Mouse (Mus musculus) cerebellum, adult 9-10 months (tissue): ENCODE data around the gene Atp5s.

ENCODE experiments used
- DNase-seq: peaks from one replicate; pipeline ENCODE4 v3.0.0; 2022

The Atp5s gene

DNA sequence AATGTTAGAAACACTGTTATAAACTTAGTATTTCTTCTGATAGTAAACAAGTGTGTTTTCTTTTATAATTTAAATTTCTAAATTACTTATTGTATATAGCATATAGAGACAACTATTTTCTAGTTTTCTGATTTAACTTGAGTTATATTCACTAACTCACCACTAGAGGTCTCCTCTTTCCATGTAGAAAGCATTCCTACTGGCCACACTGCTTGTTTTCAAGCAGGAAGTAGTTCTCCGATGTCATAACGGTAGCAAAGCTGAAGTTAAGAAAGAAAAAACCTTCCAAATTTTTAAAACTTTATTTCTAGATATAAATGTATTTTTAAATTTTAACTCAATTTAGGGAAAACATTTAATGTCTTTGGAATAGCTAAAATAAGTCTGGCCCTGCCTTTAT lies 8.8 kb downstream of the Atp5s start:
- DNase-seq: peak; percentile 63

DNA sequence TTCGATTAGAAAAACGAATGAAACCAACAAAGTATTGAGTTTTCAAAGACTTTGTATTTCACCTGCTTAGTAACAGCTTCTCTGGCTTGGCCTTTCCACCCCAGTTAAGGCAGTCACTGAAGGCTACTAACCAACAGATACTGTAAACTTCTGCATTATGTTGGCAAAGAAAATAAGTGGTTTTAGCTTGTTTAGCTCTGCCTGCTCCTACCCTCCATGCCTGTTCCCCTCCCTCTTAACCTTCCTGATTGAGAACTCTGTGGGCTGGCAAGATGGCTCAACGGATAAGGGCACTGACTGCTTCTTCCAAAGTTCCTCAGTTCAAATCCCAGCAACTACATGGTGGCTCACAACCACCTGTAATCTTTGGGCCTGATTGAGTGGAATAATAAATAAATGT lies 9.2 kb downstream of the Atp5s start:
- DNase-seq: no peak

DNA sequence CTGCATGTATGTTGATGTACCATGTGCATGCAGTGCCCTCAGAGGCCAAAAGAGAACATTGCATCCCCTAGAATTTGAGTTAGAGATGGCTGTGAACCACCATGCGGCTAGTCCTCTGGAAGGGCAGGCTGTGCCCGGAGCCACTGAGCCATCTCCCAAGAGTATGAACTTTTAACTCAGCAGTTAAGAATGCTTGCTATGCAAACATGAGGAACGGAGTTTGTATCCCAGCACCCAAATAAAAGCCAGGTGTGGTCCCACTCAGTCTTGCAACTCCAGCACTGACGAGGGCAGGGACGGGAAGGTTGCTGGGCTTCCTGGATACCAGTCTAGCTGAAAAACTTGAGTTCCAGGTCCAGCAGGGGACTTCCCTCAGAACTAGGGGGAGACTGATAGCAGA lies 17.2 kb downstream of the Atp5s start:
- no peak for DNase-seq

DNA sequence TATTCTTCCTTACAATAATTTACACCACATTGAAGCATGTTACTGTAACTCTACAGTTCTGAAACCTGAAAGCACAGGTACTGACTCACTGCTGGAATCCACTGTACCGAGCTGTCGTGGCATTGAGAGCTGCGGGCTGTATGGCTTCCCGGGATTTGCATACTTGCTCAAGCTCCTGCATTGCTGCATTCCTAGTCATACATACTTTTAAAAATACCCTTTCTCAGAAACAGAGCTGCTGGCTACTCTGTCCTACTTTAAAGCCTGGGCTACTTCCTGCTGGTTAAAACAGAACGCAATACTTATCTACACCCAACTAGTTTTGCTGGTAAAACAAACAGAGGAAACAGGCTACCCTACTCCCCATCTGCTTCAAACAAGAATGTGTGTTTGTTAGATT lies 19.4 kb downstream of the Atp5s start:
- no peak for DNase-seq

DNA sequence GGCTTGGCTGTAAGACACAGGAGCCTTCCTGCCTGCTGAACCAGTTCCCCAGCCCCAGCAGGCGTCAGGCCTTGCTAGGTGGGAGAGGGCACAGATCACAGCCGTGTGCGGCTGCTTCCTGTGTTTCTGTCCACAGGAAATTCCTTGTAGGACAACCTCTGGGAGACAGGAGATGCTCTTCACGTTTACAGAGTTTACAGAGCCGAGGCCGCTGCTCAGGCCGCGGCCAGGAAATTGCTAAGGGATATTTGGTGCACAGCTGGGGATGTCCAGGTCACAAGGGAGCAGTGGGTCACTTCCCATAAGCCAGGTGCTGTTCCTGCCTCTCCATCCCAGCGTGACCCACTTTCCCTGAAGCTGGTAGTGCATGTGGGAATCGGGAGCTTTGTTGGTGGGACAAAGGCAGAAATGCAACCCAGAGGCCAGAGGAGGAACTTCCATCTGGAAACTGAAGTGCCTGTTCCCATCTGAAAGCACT lies 27.2 kb downstream of the Atp5s start:
- DNase-seq: no peak

DNA sequence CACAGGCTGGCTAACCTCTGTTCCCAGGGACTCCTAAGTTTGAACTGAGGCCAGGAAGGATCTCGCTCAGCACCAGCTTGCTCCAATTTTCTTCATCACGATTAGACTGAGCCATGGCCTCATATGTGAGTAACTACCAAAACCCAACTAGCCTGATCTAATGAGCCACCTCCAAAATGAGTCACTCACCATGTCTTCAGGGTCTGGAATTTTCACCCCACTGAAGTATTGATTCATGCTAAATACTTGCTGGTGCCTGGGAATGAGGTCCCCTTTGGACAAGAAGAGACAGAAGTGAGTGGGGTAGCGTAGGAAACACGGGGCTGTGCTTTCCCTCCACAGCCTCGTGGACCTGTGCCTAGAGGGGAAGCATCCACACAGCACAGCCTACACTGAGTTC lies 29.2 kb downstream of the Atp5s start:
- no peak for DNase-seq

DNA sequence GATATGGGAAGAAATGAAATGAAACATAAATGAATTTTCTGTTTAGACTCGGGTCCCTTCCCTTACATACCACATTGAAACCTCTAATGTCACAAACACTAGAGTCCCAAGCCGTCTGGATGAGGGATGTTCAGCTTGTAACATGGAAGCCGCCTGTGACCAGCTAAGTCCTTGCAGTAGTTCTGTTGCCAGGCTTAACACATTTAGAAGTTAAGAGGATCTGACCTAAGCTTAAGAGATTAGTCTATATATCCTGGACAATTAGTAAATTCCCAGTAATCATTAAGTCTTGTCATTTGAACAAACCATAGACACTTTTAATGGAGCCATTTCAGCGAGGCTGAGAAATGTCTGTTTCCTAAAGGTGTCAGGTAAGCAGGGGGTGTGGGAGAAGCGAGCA lies 31.3 kb downstream of the Atp5s start:
- no peak for DNase-seq

DNA sequence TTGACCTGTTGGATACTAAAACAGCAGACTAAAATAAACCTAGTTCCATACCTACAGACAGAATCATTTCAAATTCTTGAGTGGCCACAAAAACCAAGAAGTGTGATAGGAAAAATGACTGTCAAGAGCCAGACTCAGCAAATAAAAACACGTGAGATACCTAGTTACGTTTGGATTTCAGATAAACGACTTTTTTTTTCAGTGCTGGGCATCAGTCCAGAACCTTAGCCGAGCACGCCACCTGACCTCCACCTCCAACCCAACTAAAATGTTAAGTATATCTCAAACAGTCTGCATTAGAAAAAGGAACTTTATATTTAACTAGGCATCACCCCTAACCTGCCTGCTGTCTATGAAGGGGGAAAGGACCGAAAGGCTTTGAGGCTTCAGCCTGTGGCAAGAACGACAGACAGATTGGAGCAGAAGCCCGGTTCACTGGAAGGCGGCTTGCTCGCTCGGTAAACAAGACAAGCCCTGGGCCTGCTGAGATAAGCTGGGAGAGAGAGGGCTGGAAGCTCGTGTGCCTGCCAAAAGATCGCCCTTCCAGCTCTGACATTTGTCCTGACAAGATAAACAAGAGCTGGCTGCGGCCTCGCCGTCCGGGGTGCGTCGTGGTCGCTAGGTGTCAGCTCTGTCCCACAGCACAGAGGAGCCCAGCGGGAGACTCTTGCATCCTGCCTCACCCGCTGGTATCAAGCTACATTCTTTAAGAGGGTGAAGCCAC lies 32.8 kb downstream of the Atp5s start:
- peak; percentile 92 for DNase-seq

DNA sequence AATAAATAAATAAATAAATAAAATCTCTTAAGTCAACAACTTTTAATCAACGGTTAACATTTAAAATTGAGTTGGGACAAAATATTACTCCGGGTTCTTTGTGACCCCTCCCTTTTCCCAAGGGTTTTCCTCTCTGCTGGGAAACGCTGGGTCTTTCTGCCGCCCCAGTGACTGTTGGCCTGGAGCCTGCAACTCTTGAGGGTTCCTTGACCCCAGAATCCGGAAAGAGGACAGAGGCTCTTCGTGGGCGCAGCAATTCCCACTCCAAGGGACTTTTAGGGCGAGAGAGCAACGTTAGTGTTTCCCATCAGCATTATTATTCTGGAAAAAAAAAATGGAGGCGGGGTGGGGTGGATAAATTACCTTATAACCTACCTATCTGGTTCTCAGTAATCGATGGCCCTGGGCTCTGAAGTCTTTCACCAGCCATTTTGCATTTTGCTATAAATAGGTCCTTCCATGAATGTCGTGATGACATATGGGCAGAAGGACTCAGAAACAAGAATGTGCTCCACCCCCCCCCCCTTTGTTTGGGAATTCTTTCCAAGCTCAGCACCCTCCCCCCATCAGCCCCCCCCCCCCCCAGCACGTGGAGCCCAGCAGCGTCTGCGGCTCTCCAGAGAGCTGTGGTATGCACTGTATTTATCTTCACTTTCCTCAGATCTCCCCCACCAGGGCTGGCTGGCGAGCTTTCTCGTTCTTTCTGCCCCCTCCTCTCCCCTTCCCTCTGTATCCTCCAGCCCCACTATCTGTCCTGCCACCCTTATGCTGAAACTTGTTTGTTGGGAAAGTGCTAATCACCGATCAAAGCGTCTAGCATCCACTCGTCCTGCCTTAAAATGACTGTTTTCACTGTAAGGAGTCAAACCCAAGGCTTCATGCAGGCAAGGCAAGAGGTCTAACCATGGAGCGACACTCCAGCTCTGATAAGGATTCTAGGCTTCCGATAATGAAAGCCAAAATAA lies 33.8 kb downstream of the Atp5s start:
- DNase-seq: peak; percentile 48

DNA sequence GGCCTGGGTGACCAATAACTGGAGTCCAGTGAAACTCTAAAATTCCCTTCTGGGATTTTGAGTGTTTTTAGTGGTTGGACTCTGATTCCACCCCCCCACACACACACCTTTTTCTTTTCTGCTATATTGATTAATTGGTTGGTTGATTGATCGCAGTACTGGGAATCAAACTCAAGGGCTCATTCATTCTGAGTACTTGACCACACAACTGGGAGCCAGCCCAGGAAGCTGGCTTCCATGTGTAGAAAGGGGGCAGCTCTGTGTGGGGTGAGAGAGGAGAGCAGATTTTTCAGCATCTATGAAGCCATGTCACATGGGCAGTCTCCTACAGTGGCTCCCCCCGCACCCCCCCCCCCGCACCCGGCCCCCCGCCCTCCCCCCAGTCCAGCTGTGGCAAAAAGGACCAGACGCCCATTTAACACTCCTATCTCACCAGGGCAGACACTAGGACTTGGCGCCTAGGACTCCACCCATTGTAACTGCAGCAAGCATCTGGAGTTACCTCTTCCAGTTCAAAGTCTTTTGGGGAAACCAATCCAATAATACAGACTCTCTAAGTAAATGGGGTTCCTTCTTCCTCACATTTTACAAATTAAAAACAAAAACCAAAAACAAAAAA lies 34.6 kb downstream of the Atp5s start:
- DNase-seq: no peak

DNA sequence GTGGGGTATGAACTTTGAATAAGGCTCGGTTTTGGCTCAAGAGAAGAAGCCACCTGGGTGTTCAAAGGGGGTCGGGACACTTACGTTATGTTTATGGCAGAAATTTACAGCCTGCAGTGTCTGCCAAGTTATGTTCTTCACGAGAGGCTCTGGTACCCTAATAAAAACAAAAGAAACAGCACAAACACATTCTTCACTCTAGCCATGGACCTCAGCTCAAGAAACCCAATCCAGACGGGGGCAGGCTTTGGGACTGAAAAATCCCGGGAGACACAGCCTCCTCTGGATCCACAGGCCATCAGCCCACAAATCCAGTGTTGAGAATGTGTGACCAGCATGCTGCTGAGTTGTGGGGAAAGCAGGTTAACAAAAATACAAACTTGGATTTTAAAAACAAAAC lies 35.3 kb downstream of the Atp5s start:
- no peak for DNase-seq

DNA sequence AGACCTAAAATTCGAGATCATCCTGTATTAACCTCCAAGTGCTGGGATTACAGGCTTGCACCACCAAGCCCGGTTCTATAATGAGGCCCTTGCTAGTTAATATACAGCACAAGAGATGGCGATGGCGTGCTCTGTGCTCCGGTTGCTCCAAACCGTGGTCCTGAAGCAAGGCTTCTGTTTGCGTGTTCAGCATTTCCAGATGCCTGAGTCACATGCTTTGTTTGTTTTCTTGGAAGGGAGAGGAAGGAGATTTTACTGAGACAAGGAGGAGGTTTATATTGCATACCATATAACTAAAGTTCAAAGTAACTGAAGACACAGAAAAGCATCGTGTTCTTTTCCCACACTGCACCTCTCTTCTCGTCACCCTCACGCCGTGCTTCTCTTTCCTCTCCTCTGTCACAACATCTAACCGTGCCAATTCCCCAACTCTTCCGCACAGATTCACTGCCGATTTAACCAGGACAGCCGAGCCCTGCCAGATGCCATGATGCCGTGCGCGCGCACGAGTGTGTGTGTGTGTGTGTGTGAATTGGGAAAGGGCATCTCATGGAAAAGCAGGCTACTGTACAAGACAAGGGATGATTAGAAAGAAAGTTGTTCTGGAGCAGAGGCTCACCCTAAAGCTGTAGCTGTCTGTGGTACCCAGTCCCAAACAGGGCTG lies 36.1 kb downstream of the Atp5s start:
- DNase-seq: no peak

DNA sequence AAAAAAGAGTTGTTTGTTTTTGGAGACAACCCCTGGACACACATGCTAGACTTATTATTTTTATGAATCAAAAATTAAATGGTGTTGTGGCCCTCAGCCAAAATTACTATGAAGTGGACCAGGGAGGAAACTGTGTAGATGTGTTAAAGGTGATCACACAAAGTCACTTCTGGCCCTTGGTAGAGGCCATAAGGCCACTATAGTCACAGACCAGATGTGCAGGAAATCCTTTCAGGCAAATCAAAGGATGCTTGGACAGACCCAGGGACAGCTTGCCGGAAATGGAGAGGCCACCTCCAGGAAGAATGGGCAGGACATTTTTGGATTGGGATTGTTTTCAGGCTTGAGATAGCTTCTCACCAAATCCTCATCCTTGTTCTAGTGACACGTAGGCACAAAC lies 36.9 kb downstream of the Atp5s start:
- no peak for DNase-seq

DNA sequence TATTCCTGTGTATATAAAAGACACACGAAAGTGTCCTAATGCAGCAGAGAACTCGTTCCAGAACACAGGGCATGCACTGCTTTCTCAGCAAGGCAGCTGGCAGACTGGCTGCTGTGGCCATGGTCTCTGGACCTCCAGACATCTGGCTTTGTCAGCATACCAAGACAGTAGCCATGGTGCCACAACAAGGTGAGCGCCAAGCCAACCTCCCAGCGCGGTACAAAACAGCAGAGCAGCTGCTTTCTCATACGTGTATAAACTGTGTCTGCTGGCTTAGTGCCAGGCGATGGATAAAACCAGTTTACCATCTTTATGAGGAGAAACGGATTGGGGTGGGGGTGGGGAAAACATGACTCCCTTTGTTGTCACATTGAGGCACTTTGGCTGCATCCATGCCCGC lies 40.8 kb downstream of the Atp5s start:
- no peak for DNase-seq

DNA sequence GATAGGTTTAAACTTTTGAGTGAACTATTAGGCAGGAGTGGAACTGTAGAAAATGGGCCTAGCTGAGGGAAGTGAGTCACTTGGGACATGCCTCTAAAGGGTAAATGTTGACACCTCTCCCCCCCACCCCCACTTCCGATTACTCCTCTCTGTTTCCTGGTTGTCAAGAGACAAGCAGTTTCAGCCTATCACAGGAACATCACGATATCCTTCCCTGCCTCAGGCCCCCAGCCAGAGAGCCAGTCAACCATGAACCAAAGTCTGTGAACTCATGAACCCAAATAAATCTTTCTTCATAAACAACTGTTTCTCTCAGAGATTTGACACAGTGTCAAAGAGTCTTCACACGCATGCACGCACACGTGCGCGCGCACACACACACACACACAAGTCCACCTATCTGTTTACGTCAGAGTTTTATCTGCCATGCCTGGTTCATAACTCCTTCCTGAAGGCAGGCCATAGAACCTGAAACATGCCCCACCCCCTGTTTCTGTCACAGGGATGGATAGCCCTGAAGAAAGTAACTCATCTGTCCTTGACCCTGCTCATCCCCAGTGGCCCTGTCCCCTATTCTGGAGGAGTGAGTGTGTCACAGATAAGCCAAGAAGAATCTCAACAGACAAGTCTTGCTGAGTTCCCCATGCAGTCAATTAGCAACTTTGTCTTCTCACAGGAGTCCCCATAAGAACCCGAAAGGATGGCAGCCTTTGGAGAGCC lies 41.6 kb downstream of the Atp5s start:
- DNase-seq: no peak

DNA sequence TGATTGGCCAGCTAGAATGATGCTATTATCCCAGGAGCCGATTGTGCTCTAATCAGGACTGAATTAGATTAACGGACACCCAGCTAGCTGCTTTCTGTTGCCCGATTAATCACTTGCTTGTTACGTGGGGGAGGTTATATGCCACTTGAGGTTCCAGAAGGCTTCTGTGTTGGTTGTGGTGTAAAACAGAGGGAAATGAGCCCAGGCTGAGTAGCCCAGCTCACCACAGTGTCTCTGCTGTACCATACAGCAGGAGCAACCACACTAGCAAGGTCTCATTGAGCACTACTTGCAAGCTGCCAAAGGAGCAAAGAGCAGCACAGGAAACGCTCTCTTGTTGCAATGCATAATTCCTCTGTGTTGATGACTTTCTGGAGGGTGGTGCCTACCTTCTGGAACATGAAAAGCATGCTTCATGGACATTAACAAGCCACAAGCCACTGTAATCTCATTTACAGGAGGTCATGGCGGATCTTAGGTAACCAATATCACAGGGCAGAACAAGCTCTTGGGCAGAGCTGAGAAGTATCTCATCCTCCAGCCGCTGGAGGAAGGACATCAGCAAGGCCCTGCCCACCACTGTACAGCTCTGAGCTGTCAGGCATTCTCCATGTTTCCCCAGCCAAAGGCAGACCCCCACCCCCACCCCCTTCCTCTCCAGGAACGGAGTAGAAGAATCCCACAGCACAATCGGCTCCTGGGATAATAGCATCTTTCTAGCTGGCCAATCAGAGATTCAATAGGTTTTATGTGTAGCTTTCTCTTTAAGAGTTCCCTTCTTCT lies 42.9 kb downstream of the Atp5s start:
- DNase-seq: no peak

DNA sequence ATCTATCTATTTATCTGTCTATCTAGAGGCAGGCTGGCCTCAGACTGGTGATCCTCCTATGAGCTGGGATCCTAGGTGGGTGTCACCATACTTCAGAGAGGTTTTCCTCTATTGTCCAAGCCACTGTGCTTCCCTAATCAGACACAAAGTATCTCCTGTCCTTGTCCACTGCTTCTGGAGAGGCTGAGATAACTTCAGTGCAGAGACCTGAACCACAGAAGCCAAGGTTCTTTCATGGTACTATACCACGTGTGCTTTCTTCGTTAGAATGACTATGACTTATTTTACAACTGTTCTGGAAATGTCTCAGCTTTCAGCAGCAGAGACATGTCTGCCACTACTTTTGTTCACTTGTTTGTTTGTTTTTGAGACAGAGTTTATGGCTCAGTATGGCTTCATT lies 44.1 kb downstream of the Atp5s start:
- DNase-seq: no peak

DNA sequence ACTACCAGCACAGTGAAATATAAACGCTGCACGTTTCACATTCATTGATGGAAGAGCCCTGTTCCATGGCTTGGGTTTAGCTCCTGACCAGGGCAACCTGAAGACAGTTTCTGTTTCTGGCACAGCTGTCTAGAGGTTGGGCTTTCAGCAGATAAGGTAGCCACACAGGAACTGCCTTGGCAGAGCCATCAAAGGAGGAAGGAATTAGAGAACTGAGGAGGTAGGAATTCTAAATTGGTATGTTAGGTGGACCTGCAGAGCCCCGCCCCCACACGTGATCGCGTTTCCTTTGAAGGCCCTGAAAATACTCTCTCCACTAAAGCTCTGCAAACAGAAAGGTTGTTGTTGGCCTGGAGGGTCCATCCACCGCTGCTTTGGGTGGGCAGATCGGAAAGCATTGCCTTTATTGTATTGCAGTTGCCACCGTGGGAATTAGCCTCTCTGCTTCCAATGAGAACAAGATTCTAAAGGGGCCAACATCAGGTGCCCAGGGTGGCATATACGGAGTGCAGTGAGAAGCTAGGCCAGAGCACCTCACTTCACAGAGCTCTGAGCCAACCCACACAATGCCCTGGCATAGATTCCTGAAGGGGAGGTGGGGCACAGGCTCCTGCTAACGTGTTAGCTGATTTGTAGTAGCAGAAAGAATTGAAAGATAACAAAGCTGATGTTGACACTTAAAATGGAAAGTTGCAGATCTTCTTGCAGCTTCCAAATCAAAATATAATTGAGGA lies 52.0 kb downstream of the Atp5s start:
- DNase-seq: no peak

DNA sequence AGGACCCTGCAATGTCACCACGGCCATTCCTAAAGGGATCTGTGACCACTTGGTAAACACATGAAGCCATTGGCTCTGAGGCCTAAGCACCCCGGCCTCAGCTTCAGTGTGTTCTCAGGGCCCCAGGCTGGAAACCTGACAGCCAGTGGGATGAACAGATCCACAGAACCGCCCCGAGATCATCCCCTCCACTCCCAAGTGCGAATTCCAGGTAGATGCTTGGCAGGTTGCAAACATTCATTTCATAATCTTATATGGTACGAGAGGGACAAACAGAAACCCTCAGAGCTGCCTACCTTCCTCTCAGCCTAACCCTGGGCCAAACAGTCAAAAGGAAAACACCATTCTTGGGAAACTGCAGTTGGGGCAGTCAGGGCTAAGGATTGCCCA lies 52.6 kb downstream of the Atp5s start:
- DNase-seq: no peak

DNA sequence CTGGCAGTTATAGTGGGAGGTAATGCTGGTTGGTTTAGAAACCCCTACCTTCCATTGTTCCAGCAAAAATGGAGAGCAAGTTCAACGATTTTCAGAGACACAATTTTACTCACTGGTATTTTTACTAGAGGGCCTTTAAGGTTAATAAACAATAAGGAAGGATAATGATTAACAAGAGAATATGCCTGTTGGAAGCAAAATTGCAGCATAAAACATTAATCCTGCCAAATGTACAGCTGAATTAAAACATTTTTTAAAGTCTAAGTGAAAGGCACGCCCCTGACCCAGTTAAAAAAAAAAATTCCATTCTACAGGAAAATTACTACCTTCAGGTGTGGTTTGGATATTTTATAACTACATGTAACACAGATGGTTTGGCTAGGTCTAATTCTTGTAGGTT lies 53.2 kb downstream of the Atp5s start:
- DNase-seq: no peak

DNA sequence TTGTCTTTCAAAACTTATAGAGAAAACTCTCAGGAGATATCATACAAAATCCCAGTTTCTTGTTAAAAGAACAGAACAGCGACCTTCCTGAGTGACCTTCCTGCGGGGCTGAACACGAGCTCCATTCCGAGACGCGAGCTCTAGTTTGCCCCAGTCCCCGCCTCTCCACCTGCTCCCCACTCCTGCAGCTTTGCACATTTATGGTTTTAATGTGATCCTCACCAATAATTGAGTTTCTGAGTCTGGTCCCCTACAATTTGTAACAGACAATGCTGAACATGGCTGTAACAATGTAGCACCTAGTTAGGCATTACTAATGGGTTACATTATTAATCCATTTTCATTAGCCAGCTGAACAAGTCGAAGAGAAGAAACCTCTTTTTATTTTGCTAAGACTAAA lies 56.7 kb downstream of the Atp5s start:
- no peak for DNase-seq
